Mouse (Mus musculus) spleen, postnatal 4 days (tissue): ENCODE measurements at regions not wholly inside any gene's neighbourhood (a gene's known extent, or its start where the extent isn't known, plus 50 kb on each side); places are given as distances from the start of the nearest gene placed in this dataset.
"Not testable (repeated sequence)": the region's sequence is repeated elsewhere in the genome, so short reads cannot be mapped to it uniquely, and the experiment has no call there.

Experiments
- DNase-seq, 2 experiments: peaks; one replicate each; pipeline ENCODE4 v3.0.0; 2022; ENCODE audit warnings: low spot score in 2 of 2

- peak; percentile 25 to 56 for DNase-seq
These were observed 92.3 kb upstream of the Mdm1 start for GRCm38 (mm10) chr10:118049330-118049729.

GRCm38 (mm10) chr10:118050152-118050641 is 91.4 kb upstream of the Mdm1 start:
- peak in 1 of 2 experiments; percentile 43 for DNase-seq

GRCm38 (mm10) chr10:118052042-118052441 is 89.6 kb upstream of the Mdm1 start:
- DNase-seq, result peak; percentile 37 to 69

GRCm38 (mm10) chr10:118052477-118052876 is 89.1 kb upstream of the Mdm1 start:
- no peak for DNase-seq

GRCm38 (mm10) chr10:118053037-118053436 is 88.6 kb upstream of the Mdm1 start:
- DNase-seq, result no peak

GRCm38 (mm10) chr10:118056789-118057271 is 84.8 kb upstream of the Mdm1 start:
- DNase-seq, result no peak

- DNase-seq, result no peak
These were observed 84.1 kb upstream of the Mdm1 start for GRCm38 (mm10) chr10:118057516-118057915.

GRCm38 (mm10) chr10:118064816-118065216 is 76.8 kb upstream of the Mdm1 start:
- DNase-seq, result peak in 1 of 2 experiments; percentile 56

- DNase-seq, result not testable (repeated sequence)
These were observed 65.3 kb upstream of the Mdm1 start for GRCm38 (mm10) chr10:118076341-118076740.

GRCm38 (mm10) chr10:118081636-118082166 is 59.9 kb upstream of the Mdm1 start:
- no peak for DNase-seq

GRCm38 (mm10) chr10:118083035-118083720 is 58.4 kb upstream of the Mdm1 start:
- peak in 1 of 2 experiments; percentile 52 for DNase-seq

GRCm38 (mm10) chr10:118083721-118084075 is 57.9 kb upstream of the Mdm1 start:
- DNase-seq, result no peak

- DNase-seq, result no peak
These were observed 56.3 kb upstream of the Mdm1 start for GRCm38 (mm10) chr10:118085046-118085983.

GRCm38 (mm10) chr10:118087570-118088340 is 53.9 kb upstream of the Mdm1 start:
- no peak for DNase-seq

- no peak for DNase-seq
These were observed 53.1 kb upstream of the Mdm1 start for GRCm38 (mm10) chr10:118088499-118088898.

- DNase-seq, result no peak
These were observed 51.7 kb upstream of the Mdm1 start for GRCm38 (mm10) chr10:118089879-118090278.

GRCm38 (mm10) chr10:118091476-118091875 is 50.1 kb upstream of the Mdm1 start:
- DNase-seq, result no peak
